Mouse (Mus musculus) midbrain, embryonic 13.5 days (tissue): ENCODE results near the gene Zmym1. TPM values are rescaled to one million over a fixed set of nuclear protein-coding genes. Genes with fewer than 3 reads are reported as not detected.
"Not testable (repeated sequence)": the region's sequence is repeated elsewhere in the genome, so short reads cannot be mapped to it uniquely, and the experiment has no call there.

Experiments
- ATAC-seq: fragments of 200-750 bp; cut with Nextera tagmentation; 2 replicates; pipeline ENCODE4 v1.8.0; 2017; ENCODE audit warnings: mild to moderate bottlenecking, moderate TSS enrichment, moderate library complexity
- H3K27ac ChIP-seq: fragments of 300-500 bp; sonication (generic); 2 replicates; pipeline ENCODE4 v1.5.1; 2015; ENCODE audit warnings: inconsistent platforms, mild to moderate bottlenecking, moderate library complexity
- H3K27me3 ChIP-seq: fragments of 300-500 bp; sonication (generic); 2 replicates; pipeline ENCODE4 v1.6.1; 2015; ENCODE audit warnings: mild to moderate bottlenecking, inconsistent platforms
- H3K36me3 ChIP-seq: fragments of 300-500 bp; sonication (generic); 2 replicates; pipeline ENCODE4 v1.6.1; 2015; ENCODE audit warnings: mild to moderate bottlenecking, inconsistent platforms
- H3K4me1 ChIP-seq: fragments of 300-500 bp; sonication (generic); replicated peaks from 2 replicates; pipeline ENCODE4 v1.6.1; 2015; ENCODE audit warnings: inconsistent platforms
- H3K4me2 ChIP-seq: fragments of 300-500 bp; sonication (generic); replicated peaks from 2 replicates; pipeline ENCODE4 v1.6.1; 2015; ENCODE audit warnings: moderate library complexity, mild to moderate bottlenecking, inconsistent platforms
- H3K4me3 ChIP-seq: fragments of 300-500 bp; sonication (generic); replicated peaks from 2 replicates; pipeline ENCODE4 v1.5.1; 2015; ENCODE audit warnings: mild to moderate bottlenecking, inconsistent platforms
- H3K9ac ChIP-seq: fragments of 300-500 bp; sonication (generic); replicated peaks from 2 replicates; pipeline ENCODE4 v1.6.1; 2015; ENCODE audit warnings: mild to moderate bottlenecking, inconsistent platforms
- H3K9me3 ChIP-seq: fragments of 300-500 bp; sonication (generic); 2 replicates; pipeline ENCODE4 v1.6.1; 2016; ENCODE audit warnings: mild to moderate bottlenecking, inconsistent platforms
- WGBS: fragments of 180-500 bp; shearing (Covaris S2); methylation state at CpG from one replicate; pipeline ENCODE4 v1.1.7; 2015; 5-methylcytosine and 5-hydroxymethylcytosine counted together
- polyA plus RNA-seq: library from polyadenylated mRNA; unstranded; fragments of >200 nt; fragmentation: Nextera tagmentation; extraction: Ambion mirVana; gene quantifications from 2 replicates; pipeline ENCODE4 v1.2.1, GENCODE M21; 2015

Gene Zmym1
- polyA plus RNA-seq, 1 experiment from 2014 or later, result 22.6 TPM

GRCm38 (mm10) chr4:127023201-127023600 is 37.8 kb downstream of the Zmym1 start:
- ATAC-seq, result no peak
- H3K4me3 ChIP-seq, result peak overlapping the region; percentile 99
- no peaks in the 10 kb centered on the region for H3K27me3 ChIP-seq
- peak overlapping the region; percentile 80 for H3K4me2 ChIP-seq
- H3K36me3 ChIP-seq, result peaks cover 43% of the 10 kb centered on the region
- H3K4me1 ChIP-seq, result peaks cover 50% of the 10 kb centered on the region
- no peak overlapping the region for H3K27ac ChIP-seq
- H3K9ac ChIP-seq, result peak overlapping the region; percentile 100
- 3% methylated on average over 9 of the region's 9 CpGs for WGBS
- no peaks in the 10 kb centered on the region for H3K9me3 ChIP-seq

DNA sequence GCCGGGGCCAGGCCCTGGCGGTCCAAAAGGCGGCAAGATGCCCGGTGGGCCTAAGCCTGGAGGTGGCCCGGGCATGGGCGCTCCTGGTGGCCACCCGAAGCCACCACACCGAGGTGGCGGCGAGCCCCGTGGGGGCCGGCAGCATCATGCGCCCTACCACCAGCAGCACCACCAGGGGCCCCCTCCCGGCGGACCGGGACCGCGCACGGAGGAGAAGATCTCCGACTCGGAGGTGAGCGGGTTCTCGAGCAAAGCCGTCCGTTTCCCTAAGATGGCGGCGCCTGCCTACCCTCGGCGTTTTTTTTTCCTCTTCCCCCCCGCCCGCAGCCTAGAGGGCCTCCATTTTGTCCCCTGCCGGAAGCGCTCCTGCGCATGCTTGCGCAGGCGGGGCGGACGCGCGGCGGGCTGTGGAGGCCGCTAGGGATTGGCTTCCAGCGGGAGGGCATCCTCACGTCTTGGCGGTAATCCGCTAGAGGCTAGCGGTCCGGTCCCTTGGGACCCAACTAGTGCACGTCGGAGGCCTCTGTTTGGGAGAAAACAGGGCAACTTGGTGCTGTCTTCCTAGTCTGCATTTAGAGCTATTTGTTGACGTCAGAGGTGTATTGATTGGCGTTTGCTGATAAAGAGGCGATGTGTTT is 38.8 kb downstream of the Zmym1 start:
- peak overlapping the region; percentile 100 for H3K9ac ChIP-seq
- H3K4me2 ChIP-seq, result peak overlapping the region; percentile 80
- peak overlapping the region; percentile 98 for H3K27ac ChIP-seq
- peak overlapping the region; percentile 99 for H3K4me3 ChIP-seq
- peaks cover 39% of the 10 kb centered on the region for H3K4me1 ChIP-seq
- H3K36me3 ChIP-seq, result peaks cover 32% of the 10 kb centered on the region
- peak; percentile 75 for ATAC-seq
- WGBS, result 0% methylated on average over 52 of the region's 53 CpGs
- H3K9me3 ChIP-seq, result no peaks in the 10 kb centered on the region
- no peaks in the 10 kb centered on the region for H3K27me3 ChIP-seq

DNA sequence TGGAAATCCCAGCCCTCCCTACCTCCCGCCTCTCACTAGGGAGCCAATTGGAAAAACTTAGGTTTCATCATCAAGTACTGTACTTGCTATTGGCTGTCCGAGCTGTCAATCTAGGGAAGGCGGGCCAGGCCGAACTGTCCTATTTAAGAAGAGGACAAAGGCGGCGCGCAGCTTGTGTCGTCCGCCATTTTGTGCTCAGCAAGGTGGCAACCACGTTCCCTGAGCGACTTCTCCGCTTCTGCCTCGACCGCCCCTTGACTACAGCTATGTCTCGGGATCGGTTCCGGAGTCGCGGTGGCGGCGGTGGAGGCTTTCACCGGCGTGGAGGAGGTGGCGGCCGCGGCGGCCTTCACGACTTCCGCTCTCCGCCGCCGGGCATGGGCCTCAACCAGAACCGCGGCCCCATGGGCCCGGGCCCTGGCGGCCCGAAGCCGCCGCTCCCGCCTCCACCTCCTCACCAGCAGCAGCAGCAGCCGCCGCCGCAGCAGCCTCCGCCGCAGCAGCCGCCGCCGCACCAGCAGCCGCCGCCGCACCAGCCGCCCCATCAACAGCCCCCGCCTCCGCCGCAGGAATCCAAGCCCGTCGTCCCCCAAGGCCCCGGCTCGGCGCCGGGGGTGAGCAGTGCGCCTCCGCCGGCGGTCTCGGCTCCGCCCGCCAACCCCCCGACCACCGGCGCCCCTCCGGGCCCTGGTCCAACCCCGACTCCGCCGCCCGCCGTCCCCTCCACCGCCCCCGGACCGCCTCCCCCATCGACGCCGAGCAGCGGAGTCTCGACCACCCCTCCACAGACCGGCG is 39.6 kb downstream of the Zmym1 start, which contains the start of gene Sfpq:
Gene Sfpq, plus strand, starts transcription at position 174 of the 795 bp plus-strand sequence.
- H3K9me3 ChIP-seq, result no peaks in the 10 kb centered on the region
- H3K4me3 ChIP-seq, result peak within 1 kb of the TSS; percentile 99
- peak; percentile 96 for ATAC-seq
- H3K9ac ChIP-seq, result peak within 1 kb of the TSS; percentile 100
- under 1% methylated on average over 78 of the region's 87 CpGs for WGBS
- H3K27me3 ChIP-seq, result no peaks in the 10 kb centered on the region
- H3K4me2 ChIP-seq, result peak within 1 kb of the TSS; percentile 80
- H3K27ac ChIP-seq, result peak within 1 kb of the TSS; percentile 98
- H3K4me1 ChIP-seq, result peaks cover 32% of the 10 kb centered on the region
- peaks cover 25% of the 10 kb centered on the region for H3K36me3 ChIP-seq

DNA sequence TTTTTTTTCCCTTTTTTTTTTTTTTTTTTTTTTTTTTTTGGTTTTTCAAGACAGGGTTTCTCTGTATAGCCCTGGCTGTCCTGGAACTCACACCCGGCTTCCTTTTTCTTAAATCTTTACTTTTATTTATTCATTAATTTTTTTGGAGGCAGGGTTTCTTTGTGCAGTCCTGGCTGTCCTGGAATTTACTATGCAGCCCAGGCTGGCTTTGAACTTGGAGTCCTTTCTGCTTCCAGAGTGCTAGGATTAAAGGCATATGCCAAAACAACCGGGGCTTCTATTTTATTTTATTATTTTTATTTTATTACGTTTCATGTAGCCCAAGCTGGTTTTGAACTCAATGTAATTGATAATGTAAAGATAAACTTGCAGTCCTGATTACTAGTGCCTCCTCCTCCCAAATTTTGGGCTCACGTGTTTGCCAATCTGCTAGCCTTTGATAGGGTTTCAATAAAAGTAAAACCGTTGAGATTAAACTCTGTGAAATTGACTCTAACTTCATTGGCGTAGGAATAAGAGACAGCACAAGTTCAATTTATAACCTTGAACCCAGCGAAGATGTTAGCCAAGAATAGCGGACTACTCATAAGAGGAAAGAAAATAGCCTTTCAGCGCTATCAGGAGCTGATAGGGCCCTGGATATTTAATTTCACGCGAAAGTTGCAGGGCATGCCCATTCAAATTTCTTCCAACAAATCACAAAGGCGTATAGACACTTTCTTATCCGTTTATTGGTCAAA is 40.4 kb downstream of the Zmym1 start:
- Histone ChIP-seq H3K4me2 (peak overlapping the region; percentile 50), H3K27me3 (no peaks in the 10 kb centered on the region), H3K36me3 (peaks cover 18% of the 10 kb centered on the region), H3K9ac (no peak overlapping the region), H3K27ac (no peak overlapping the region), H3K4me3 (peak overlapping the region; percentile 31), H3K9me3 (no peaks in the 10 kb centered on the region), H3K4me1 (peaks cover 28% of the 10 kb centered on the region)
- no peak for ATAC-seq
- 12% methylated on average over 13 of the region's 13 CpGs for WGBS

DNA sequence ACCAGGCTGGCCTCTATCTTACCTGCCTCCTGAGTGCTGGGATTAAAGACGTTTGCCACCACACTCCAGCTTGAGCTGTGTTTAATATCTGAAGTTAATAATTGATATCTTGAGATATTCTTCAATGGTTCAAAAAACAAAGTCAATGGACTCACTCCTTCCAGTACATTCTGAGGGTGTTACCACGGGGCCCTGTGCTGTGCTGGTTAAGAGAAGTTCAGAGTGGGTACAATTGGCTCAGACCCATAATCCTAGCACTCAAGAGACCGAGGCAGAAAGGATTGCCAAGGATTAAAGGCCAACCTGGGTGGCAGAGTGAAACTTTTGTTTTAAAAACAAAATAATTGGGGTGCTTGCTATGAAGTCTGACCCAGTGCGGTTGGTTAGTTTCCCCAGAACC is 44.6 kb downstream of the Zmym1 start:
- peaks cover 8% of the 10 kb centered on the region for H3K4me1 ChIP-seq
- H3K9ac ChIP-seq, result no peak overlapping the region
- ATAC-seq, result no peak
- no peaks in the 10 kb centered on the region for H3K27me3 ChIP-seq
- no peaks in the 10 kb centered on the region for H3K9me3 ChIP-seq
- H3K27ac ChIP-seq, result no peak overlapping the region
- 81% methylated on average over 4 of the region's 4 CpGs for WGBS
- no peaks in the 10 kb centered on the region for H3K36me3 ChIP-seq
- no peak overlapping the region for H3K4me2 ChIP-seq
- H3K4me3 ChIP-seq, result no peak overlapping the region

DNA sequence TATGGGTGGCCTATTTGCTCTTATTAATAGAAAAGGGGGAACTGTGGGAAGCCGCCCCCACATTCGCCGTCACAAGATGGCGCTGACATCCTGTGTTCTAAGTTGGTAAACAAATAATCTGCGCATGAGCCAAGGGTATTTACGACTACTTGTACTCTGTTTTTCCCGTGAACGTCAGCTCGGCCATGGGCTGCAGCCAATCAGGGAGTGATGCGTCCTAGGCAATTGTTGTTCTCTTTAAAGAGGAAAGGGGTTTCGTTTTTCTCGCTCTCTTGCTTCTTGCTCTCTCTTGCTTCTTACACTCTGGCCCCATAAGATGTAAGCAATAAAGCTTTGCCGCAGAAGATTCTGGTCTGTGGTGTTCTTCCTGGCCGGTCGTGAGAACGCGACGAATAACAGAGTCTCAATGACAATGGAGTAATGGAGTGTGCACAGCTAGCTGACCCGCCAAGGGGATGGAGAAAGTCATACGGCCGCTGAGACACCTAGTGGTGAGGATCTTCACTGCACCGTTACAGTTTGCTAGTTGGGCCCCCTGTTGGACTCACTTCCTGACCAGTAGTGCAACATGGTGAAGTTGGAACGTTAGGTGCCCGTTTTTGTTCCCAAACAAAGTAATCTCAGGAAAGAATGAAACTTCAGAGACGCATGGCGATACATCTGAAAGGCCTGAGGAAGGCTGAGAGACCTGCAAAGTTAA is 45.5 kb downstream of the Zmym1 start:
- not testable (repeated sequence) for H3K4me1 ChIP-seq, H3K27me3 ChIP-seq, H3K9ac ChIP-seq, H3K9me3 ChIP-seq, H3K36me3 ChIP-seq
- H3K4me2 ChIP-seq, result peak overlapping the region; percentile 42
- WGBS, result 13% methylated on average over 14 of the region's 26 CpGs
- H3K27ac ChIP-seq, result peak overlapping the region; percentile 68; the same call in 1 of the 2 replicates
- H3K4me3 ChIP-seq, result peak overlapping the region; percentile 29
- peak; percentile 96 for ATAC-seq

DNA sequence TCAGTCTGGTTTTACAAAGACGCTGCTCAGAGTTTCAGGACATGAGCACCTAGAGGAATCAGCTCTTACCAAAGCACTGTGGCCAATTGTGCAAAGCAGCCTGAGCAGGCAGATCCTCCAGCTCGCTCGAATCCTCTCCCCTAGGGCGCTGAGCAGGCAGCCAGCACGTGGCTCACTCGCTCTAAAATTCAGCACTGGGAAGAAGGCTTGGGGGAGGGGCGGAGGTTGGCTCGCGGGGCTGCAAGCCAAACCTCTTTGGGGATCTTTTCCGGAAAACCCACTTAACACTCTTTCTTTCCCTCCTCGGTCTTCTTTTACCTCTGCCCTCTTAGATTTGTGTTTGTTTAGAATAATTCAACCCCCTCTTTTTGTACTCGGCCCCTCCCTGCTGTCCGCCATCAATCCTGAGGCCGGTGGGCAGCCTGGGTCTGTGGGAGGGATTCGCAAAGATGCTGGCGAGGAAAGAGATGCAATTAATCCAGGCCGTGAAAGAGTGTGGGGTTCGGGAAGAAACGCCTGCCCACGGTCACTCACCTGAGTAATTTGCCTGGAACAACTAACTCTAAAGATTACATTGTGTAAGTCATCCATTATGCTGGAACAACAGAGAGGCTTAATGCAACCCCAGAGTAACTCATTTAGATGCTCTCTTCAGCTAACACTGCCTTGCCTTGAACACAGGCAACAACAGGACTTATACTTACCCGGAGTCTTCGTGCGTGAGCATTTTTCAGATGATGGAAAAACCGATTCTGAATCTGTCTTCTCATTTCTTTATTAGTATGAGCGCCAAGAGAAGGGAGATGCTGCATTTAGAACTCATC is 55.6 kb downstream of the Zmym1 start:
- H3K9me3 ChIP-seq, result no peaks in the 10 kb centered on the region
- 11% methylated on average over 25 of the region's 25 CpGs for WGBS
- peak; percentile 89 for ATAC-seq
- H3K27ac ChIP-seq, result peak overlapping the region; percentile 85
- peaks cover 31% of the 10 kb centered on the region for H3K4me1 ChIP-seq
- peak overlapping the region; percentile 33 for H3K4me3 ChIP-seq
- no peaks in the 10 kb centered on the region for H3K27me3 ChIP-seq
- peak overlapping the region; percentile 56 for H3K9ac ChIP-seq
- H3K4me2 ChIP-seq, result peak overlapping the region; percentile 56
- no peaks in the 10 kb centered on the region for H3K36me3 ChIP-seq

DNA sequence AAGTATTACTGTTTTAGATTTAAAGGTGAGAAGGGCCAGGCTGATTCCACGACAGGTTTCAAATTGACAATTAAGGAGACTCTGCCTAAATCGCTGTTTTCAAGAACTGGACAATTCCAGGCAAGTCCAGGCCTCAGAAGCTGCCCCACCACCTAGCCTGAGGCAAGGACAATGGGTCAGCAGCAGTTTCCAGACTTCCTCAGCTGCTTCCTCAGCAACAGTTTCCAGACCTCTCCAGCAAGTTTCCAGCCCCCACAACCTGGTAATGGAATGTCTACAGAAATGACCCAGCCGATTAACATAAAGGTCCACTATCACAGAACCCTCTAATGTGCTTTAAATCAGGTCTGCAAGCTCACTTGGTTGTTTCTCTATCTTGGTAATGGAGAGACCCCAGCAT is 56.6 kb downstream of the Zmym1 start:
- Histone ChIP-seq H3K36me3 (no peaks in the 10 kb centered on the region), H3K9me3 (no peaks in the 10 kb centered on the region), H3K9ac (peak overlapping the region; percentile 56; the same call in 1 of the 2 replicates), H3K4me2 (peak overlapping the region; percentile 56; the same call in 1 of the 2 replicates), H3K4me1 (peaks cover 35% of the 10 kb centered on the region), H3K27ac (peak overlapping the region; percentile 85), H3K4me3 (no peak overlapping the region), H3K27me3 (no peaks in the 10 kb centered on the region)
- no peak for ATAC-seq
- 84% methylated on average over 3 of the region's 3 CpGs for WGBS

DNA sequence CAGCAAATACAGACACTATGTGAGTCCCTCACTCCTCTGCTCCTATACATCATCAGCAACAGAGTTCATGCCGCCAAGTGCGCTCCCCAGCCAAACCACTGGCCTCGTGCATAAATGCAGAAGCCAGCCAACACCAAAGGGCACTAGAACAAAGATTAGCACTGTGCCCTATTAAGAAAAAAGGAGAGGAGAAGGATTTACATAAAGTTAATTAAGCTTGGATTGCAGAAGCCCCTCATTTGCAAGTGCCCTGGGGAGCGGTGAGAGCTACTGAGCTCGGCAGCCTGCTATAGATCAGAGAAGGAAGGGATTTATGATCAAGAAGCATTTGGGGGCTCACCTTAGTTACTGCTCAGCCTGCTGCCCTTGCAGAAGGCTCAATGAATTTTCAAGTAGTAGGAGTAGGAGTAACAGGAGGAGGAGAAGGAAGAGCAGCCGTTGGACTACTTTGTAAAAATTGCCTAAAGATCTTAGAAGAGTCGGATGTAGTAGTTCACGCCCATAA is 60.3 kb downstream of the Zmym1 start:
- ATAC-seq, result peak; percentile 68
- Histone ChIP-seq H3K4me3 (no peak overlapping the region), H3K9ac (no peak overlapping the region), H3K4me1 (peaks cover 30% of the 10 kb centered on the region), H3K9me3 (no peaks in the 10 kb centered on the region), H3K27ac (peak overlapping the region; percentile 67), H3K27me3 (no peaks in the 10 kb centered on the region), H3K4me2 (peak overlapping the region; percentile 25; the same call in 1 of the 2 replicates), H3K36me3 (no peaks in the 10 kb centered on the region)
- 31% methylated on average over 8 of the region's 8 CpGs for WGBS

DNA sequence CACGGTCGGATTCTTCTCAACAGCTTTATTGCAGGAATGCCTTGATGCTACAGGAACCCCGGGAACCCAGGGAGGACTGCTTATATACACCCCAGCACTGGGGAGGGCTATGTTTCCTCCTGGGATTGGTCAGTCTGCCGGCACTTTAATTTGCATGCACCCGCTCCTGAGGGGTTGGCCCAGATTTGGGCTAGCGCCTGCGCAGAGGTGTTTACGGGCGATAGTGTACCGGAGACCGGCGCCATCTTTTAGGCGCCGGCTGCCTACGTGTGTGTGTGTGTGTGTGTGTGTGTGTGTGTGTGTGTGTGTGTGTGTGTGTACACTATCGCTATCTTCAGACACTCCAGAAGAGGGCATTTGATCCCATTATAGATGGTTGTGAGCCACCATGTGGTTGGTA is 61.6 kb downstream of the Zmym1 start:
- H3K4me3 ChIP-seq, H3K9ac ChIP-seq, ATAC-seq, H3K27me3 ChIP-seq, H3K4me2 ChIP-seq, H3K9me3 ChIP-seq, H3K36me3 ChIP-seq, H3K27ac ChIP-seq: not testable (repeated sequence)
- H3K4me1 ChIP-seq, result peaks cover 17% of the 10 kb centered on the region
- 97% methylated on average over 16 of the region's 16 CpGs for WGBS
